Mouse (Mus musculus) kidney, embryonic 14.5 days (tissue): ENCODE measurements at regions not wholly inside any gene's neighbourhood (a gene's known extent, or its start where the extent isn't known, plus 50 kb on each side); places are given as distances from the start of the nearest gene placed in this dataset.
A peak's percentile ranks its signal among the peaks of the same experiment; 100 is the strongest.

Source experiments
- ATAC-seq: fragments of 200-750 bp; cut with Nextera tagmentation; 2 replicates; pipeline ENCODE4 v1.8.0; 2017; ENCODE audit warnings: moderate number of reproducible peaks, mild to moderate bottlenecking, moderate TSS enrichment, moderate library complexity; ENCODE audit not compliant: low FRiP score, low TSS enrichment
- H3K27ac ChIP-seq: fragments of 300-500 bp; sonication (generic); 2 replicates; pipeline ENCODE4 v1.5.1; 2014; ENCODE audit warnings: low read depth, mild to moderate bottlenecking, low read length, moderate library complexity, mixed read lengths
- H3K27me3 ChIP-seq: fragments of 300-500 bp; sonication (generic); 2 replicates; pipeline ENCODE4 v1.6.1; 2014; ENCODE audit warnings: mild to moderate bottlenecking, low read length; ENCODE audit not compliant: control insufficient read depth, insufficient read depth
- H3K36me3 ChIP-seq: fragments of 300-500 bp; sonication (generic); 2 replicates; pipeline ENCODE4 v1.6.1; 2014; ENCODE audit warnings: low read length, mixed read lengths; ENCODE audit not compliant: control insufficient read depth, insufficient read depth
- H3K4me1 ChIP-seq: fragments of 300-500 bp; sonication (generic); 2 replicates; pipeline ENCODE4 v1.6.1; 2014; ENCODE audit warnings: low read length, mixed read lengths; ENCODE audit not compliant: control insufficient read depth, insufficient read depth
- H3K4me2 ChIP-seq: fragments of 300-500 bp; sonication (generic); replicated peaks from 2 replicates; pipeline ENCODE4 v1.6.1; 2014; ENCODE audit warnings: low read depth, mild to moderate bottlenecking, low read length
- H3K4me3 ChIP-seq: fragments of 300-500 bp; sonication (generic); 2 replicates; pipeline ENCODE4 v1.5.1; 2014; ENCODE audit warnings: mild to moderate bottlenecking, low read length
- H3K9ac ChIP-seq: fragments of 300-500 bp; sonication (generic); 2 replicates; pipeline ENCODE4 v1.6.1; 2014; ENCODE audit warnings: low read depth, mild to moderate bottlenecking, low read length, moderate library complexity
- H3K9me3 ChIP-seq: fragments of 300-500 bp; sonication (generic); 2 replicates; pipeline ENCODE4 v1.6.1; 2016; ENCODE audit warnings: low read length; ENCODE audit not compliant: control insufficient read depth
- WGBS: fragments of 180-500 bp; shearing (Covaris S2); extraction: QIAGEN DNeasy Blood & Tissue Kit; methylation state at CpG from one replicate; pipeline ENCODE4 v1.1.7; 2014; 5-methylcytosine and 5-hydroxymethylcytosine counted together

DNA sequence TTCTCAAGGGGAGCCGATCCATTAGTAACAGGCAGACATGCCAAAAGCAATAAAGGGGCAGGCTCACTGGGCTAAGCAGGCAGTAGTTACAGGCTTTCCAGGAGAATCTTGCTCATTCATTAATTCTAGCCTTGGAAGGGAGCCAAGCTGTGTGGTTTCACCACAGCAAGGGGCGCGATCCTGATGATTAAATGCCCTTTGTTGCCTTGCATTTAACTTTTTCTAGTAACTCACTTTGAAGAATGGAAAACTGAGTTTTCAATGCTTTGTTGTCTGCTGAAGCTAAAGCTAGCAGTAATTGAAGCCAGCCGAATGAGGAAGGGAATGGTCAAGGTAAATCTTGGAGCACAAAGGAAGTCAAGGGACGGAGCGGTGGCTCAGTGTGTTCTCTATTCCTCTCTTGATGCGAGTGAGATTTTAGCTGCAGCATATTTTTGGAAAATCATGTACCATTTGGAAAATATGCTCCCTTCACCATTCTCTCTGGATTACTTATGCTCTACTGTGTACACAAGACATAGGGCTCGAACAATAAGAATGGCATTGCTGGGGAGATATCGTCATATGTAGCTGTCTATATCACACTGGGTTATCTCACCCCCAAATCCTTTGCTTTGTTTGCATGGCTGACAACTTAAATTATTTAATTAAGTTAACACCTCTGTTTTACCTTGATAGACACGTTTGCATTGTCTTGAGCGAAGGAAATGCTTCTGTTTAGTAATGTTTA is 1399.4 kb downstream of the Slc22a22 start:
- H3K9ac ChIP-seq: no peak overlapping the region
- no peaks in the 10 kb centered on the region for H3K9me3 ChIP-seq
- 0 out of 2 replicates have a peak, but pooled peaks have one; percentile 49 for ATAC-seq
- no peak overlapping the region for H3K27ac ChIP-seq
- no peaks in the 10 kb centered on the region for H3K4me1 ChIP-seq
- 66% methylated on average over 11 of the region's 11 CpGs for WGBS
- no peaks in the 10 kb centered on the region for H3K27me3 ChIP-seq
- no peak overlapping the region for H3K4me2 ChIP-seq
- H3K36me3 ChIP-seq: no peaks in the 10 kb centered on the region
- no peak overlapping the region for H3K4me3 ChIP-seq

DNA sequence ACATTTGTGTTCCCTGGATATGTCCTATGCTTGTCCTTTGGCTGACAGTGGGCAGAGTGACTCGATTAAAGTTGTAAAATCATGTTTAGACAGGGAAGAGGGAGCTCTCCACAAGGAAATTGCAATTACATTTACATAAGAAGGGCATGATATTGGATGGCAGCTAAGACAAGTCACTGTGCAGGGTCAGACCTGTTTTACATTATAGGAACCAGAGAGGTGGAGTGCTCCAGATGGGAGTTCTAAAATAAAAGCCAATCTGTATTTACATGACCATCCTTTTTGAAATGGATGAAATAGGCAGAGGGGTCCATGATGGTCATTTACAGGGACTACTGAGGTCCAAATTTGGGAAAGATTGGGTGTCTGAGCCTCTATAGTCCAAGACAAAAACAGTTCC is 1400.3 kb downstream of the Slc22a22 start:
- H3K27ac ChIP-seq: no peak overlapping the region
- no peaks in the 10 kb centered on the region for H3K9me3 ChIP-seq
- no peak overlapping the region for H3K9ac ChIP-seq
- no peak overlapping the region for H3K4me3 ChIP-seq
- WGBS: 21% methylated on average over 1 of the region's 1 CpGs
- no peaks in the 10 kb centered on the region for H3K27me3 ChIP-seq
- no peaks in the 10 kb centered on the region for H3K4me1 ChIP-seq
- H3K4me2 ChIP-seq: no peak overlapping the region
- no peaks in the 10 kb centered on the region for H3K36me3 ChIP-seq
- no peak for ATAC-seq

DNA sequence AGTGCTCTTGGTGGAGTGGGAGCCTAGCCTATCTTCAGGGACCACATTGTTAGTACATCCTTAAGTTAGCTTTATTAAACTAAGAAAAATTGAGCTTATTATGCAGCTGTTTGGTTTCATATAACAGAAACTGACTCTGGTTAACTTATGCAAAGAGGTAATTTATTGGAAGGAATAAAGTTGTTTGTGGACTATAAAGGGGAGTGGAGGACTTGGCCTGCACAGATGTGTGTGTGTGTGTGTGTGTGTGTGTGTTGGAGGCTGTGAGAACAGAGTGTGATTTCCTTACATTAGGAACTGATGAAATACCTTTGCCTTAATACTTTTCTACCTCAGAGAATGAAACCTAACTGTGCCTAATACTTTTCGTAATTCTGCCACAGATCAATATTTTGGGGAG is 1400.7 kb downstream of the Slc22a22 start:
- Histone ChIP-seq H3K4me3 (no peak overlapping the region), H3K4me2 (no peak overlapping the region), H3K27me3 (no peaks in the 10 kb centered on the region), H3K9me3 (no peaks in the 10 kb centered on the region), H3K27ac (no peak overlapping the region), H3K4me1 (no peaks in the 10 kb centered on the region), H3K9ac (no peak overlapping the region), H3K36me3 (no peaks in the 10 kb centered on the region)
- ATAC-seq: peak; percentile 46; the same call in 1 of the 2 replicates
- WGBS: 75% methylated on average over 1 of the region's 1 CpGs

DNA sequence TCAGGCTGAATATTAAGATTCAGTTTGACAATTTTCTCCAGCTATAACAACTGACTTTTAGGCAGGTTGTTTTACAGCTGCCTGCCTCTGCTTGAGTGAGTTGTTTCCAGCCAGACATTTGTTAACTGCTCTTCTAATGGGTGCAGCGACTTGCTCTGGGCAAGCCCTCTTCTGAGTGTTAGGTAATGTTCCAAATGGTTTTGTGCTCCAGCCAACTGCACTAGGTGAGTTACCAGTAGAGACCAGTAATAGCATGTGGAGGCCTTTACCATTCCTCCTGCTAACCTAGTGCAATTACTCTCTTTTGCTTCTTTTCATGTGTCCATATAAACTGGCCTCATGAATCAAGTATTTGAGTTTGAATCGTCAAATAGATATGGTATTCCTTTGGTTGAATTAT is 1407.9 kb downstream of the Slc22a22 start:
- 74% methylated on average over 2 of the region's 2 CpGs for WGBS
- H3K4me1 ChIP-seq: no peaks in the 10 kb centered on the region; the same call in 1 of the 2 replicates
- H3K36me3 ChIP-seq: no peaks in the 10 kb centered on the region
- no peak overlapping the region for H3K9ac ChIP-seq
- H3K4me2 ChIP-seq: no peak overlapping the region
- no peaks in the 10 kb centered on the region for H3K9me3 ChIP-seq
- H3K4me3 ChIP-seq: no peak overlapping the region
- no peak overlapping the region for H3K27ac ChIP-seq
- no peaks in the 10 kb centered on the region for H3K27me3 ChIP-seq
- ATAC-seq: no peak

DNA sequence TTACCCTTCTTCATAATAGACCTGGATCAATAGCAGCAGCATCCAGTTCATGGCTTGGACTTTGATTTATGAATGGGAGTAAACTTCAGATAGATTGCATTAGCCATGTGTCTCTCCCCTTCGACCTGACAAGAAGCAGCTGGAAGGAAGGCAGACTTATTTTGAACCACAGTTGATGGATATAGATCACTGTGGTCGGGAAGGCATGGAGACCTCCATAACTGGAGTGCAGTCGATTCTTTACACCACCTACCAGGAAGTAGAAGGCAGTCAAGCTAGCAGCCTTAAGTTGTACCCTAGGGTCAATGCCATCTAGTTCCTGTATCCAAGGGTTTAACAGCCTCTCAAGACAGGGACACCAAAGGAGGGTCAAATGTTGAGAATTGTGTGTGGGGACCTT is 1410.2 kb downstream of the Slc22a22 start:
- no peak overlapping the region for H3K9ac ChIP-seq
- H3K4me3 ChIP-seq: no peak overlapping the region
- peak; percentile 80 for ATAC-seq
- H3K36me3 ChIP-seq: no peaks in the 10 kb centered on the region
- no peak overlapping the region for H3K4me2 ChIP-seq
- 12% methylated on average over 3 of the region's 3 CpGs for WGBS
- H3K4me1 ChIP-seq: no peaks in the 10 kb centered on the region; the same call in 1 of the 2 replicates
- no peaks in the 10 kb centered on the region for H3K27me3 ChIP-seq
- no peaks in the 10 kb centered on the region for H3K9me3 ChIP-seq
- no peak overlapping the region for H3K27ac ChIP-seq

DNA sequence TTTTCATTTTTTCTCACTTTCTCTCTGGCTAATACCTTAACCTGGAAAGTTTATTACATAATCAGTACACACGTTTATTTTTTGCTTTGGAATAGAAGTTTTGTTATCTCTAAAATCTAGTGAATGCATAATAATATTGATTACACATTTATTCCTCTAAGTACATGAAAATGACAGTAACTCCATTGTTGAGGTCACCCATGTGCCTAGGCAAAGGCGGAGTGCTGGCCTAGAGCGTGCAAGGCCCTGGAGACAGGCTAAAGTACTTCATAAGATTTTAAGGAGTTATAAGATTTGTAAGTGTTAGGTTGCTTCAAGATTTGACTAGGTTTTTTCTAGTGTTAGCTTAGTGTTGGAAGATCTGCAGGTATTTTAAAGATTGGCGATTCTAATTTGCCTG is 1410.9 kb downstream of the Slc22a22 start:
- H3K27me3 ChIP-seq: no peaks in the 10 kb centered on the region
- 60% methylated on average over 4 of the region's 4 CpGs for WGBS
- no peak overlapping the region for H3K4me3 ChIP-seq
- no peak overlapping the region for H3K27ac ChIP-seq
- H3K9ac ChIP-seq: no peak overlapping the region
- no peaks in the 10 kb centered on the region; the same call in 1 of the 2 replicates for H3K4me1 ChIP-seq
- no peaks in the 10 kb centered on the region for H3K9me3 ChIP-seq
- H3K4me2 ChIP-seq: no peak overlapping the region
- H3K36me3 ChIP-seq: no peaks in the 10 kb centered on the region
- 0 out of 2 replicates have a peak, but pooled peaks have one; percentile 53 for ATAC-seq

DNA sequence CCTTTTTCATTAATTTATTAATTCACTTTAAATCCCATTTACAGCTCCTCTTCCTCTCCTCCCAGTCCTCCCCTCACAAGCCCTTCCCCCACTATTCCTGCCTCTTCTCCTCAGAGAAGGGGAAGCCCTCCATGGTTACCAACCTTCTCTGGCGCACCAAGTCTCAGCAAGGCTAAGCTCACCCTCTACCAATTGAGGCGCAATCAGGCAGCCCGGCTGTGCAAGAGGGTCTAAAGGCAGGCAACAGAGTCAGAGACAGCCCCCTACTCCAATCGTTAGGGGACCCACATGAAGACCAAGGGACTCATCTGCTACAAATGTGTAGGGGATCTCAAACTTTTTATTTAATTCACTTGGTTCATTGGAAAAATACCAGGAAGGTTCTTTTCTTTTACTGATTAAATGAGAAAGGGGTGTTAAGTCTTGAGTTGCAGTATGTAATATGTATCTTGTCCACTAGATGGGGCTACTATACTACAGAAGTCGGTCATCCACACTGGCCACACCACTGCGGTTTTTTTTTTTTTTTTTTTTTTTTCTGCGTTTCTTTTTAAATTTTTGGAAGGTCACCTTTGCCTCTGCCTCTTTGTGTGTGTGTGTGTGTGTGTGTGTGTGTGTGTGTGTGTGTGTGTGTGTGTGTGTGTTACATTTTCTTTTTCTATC is 1411.4 kb downstream of the Slc22a22 start:
- H3K36me3 ChIP-seq: no peaks in the 10 kb centered on the region
- H3K4me3 ChIP-seq: no peak overlapping the region
- H3K9ac ChIP-seq: no peak overlapping the region
- no peak overlapping the region for H3K27ac ChIP-seq
- ATAC-seq: peak; percentile 66
- H3K27me3 ChIP-seq: no peaks in the 10 kb centered on the region
- no peaks in the 10 kb centered on the region; the same call in 1 of the 2 replicates for H3K4me1 ChIP-seq
- no peak overlapping the region for H3K4me2 ChIP-seq
- WGBS: 36% methylated on average over 7 of the region's 7 CpGs
- H3K9me3 ChIP-seq: no peaks in the 10 kb centered on the region

DNA sequence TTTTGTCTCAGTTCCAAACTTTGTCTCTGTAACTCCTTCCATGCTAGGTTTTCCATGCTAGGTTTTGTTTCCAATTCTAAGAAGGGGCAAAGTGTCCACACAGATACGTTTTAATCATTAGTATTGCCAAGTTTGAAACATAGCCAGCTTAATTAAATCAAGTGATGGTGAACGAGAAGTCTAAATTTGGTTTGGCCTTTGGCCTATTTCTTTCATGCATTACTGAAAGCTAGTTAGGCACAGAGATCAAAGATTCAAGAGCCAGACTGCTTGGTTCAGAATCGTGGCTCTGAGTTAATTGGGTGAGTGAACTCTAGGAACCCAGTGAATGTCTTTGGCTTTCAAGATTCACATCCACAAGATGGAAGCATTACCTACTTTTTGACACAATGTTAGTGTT is 1414.8 kb downstream of the Slc22a22 start:
- Histone ChIP-seq H3K36me3 (no peaks in the 10 kb centered on the region), H3K9me3 (no peaks in the 10 kb centered on the region), H3K9ac (no peak overlapping the region), H3K27me3 (no peaks in the 10 kb centered on the region), H3K4me2 (no peak overlapping the region), H3K4me3 (no peak overlapping the region), H3K27ac (no peak overlapping the region), H3K4me1 (no peaks in the 10 kb centered on the region; the same call in 1 of the 2 replicates)
- no peak for ATAC-seq
- 46% methylated on average over 3 of the region's 3 CpGs for whole genome bisulfite sequencing

DNA sequence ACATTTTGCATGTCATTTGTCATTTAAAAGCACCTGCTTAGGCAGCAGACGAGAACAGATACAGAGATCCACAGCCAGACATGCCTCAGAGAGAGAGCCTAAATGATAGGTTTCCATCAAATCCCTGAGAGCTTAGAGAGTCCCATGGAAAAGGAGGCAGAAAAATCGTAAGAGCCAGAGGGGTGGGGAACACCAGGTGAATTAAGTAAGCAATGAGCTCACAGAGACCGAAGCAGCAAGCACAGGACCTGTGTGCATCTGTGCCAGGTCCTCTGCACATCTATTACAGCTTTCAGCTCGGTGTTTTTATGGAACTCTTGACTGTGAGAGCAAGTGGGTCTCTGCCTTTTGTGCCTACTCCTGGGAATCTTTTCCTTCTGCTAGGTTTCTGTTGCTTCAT is 1416.1 kb downstream of the Slc22a22 start:
- WGBS: 79% methylated on average over 4 of the region's 4 CpGs
- H3K27ac ChIP-seq: no peak overlapping the region
- no peak overlapping the region for H3K4me3 ChIP-seq
- no peaks in the 10 kb centered on the region for H3K4me1 ChIP-seq
- H3K27me3 ChIP-seq: no peaks in the 10 kb centered on the region
- ATAC-seq: no peak
- no peaks in the 10 kb centered on the region for H3K36me3 ChIP-seq
- no peak overlapping the region for H3K4me2 ChIP-seq
- no peak overlapping the region for H3K9ac ChIP-seq
- no peaks in the 10 kb centered on the region for H3K9me3 ChIP-seq
